Mouse (Mus musculus): ENCODE data around the gene Nkd2. TPM values are rescaled to one million over a fixed set of nuclear protein-coding genes. Genes with fewer than 3 reads are reported as not detected.

Gene Nkd2
- polyA plus RNA-seq (2021; fragmentation: Nextera tagmentation), result 3.2 and 3.8 TPM in 2 replicates
- long read RNA-seq, experiment 1, full-length matches to known transcripts, result 7 of 10 reads
- long read RNA-seq, experiment 1, partial matches to known transcripts, result 1 of 10 reads
- long read RNA-seq, experiment 1, other reads (novel, unspliced or antisense), result 2 of 10 reads
- long read RNA-seq, experiment 2, full-length matches to known transcripts, result 60 of 68 reads
- long read RNA-seq, experiment 2, partial matches to known transcripts, result 7 of 68 reads
- long read RNA-seq, experiment 2, other reads (novel, unspliced or antisense), result 1 of 68 reads

GRCm38 (mm10) chr13:73847465-73847836 lies at the start of gene Nkd2:
Gene Nkd2, minus strand, starts transcription at chr13:73847631.

Other genes with a start within 250 kb of the Nkd2 start
- 62.1 and 63.2 TPM in 2 replicates for gene Clptm1l, start 243.6 kb downstream of the Nkd2 start, polyA plus RNA-seq (2021; fragmentation: Nextera tagmentation)
- 0.54 and 0.67 TPM in 2 replicates for gene Tert, start 220.7 kb downstream of the Nkd2 start, polyA plus RNA-seq (2021; fragmentation: Nextera tagmentation)
- gene Slc6a18, start 169.6 kb downstream of the Nkd2 start, polyA plus RNA-seq (2021; fragmentation: Nextera tagmentation), result not detected in 2 replicates
- 0.35 and 0.44 TPM in 2 replicates for gene Slc6a19, start 142.8 kb downstream of the Nkd2 start, polyA plus RNA-seq (2021; fragmentation: Nextera tagmentation)
- 1.4 and 2.1 TPM in 2 replicates for gene Slc12a7, start 114.5 kb downstream of the Nkd2 start, polyA plus RNA-seq (2021; fragmentation: Nextera tagmentation)
- gene Trip13, start 90.2 kb upstream of the Nkd2 start, polyA plus RNA-seq (2021; fragmentation: Nextera tagmentation), result 0.55 and 1.2 TPM in 2 replicates
- 48.2 and 51.1 TPM in 2 replicates for gene Brd9, start 90.2 kb upstream of the Nkd2 start, polyA plus RNA-seq (2021; fragmentation: Nextera tagmentation)
- gene Zdhhc11, start 116.2 kb upstream of the Nkd2 start, polyA plus RNA-seq (2021; fragmentation: Nextera tagmentation), result not detected in 2 replicates
- 83.0 and 93.5 TPM in 2 replicates for gene Tppp, start 161.8 kb upstream of the Nkd2 start, polyA plus RNA-seq (2021; fragmentation: Nextera tagmentation)
- gene Cep72, start 214.7 kb upstream of the Nkd2 start, polyA plus RNA-seq (2021; fragmentation: Nextera tagmentation), result 0.74 and 0.99 TPM in 2 replicates

Data from layer of hippocampus, adult 6 months (tissue).